Mouse (Mus musculus): Measurements from ENCODE around the gene Sfrp5. TPM values are rescaled to one million over a fixed set of nuclear protein-coding genes. Genes with fewer than 3 reads are reported as not detected.

The Sfrp5 gene
- polyA plus RNA-seq, 1 experiment from 2014 or later = 0.14 TPM

DNA sequence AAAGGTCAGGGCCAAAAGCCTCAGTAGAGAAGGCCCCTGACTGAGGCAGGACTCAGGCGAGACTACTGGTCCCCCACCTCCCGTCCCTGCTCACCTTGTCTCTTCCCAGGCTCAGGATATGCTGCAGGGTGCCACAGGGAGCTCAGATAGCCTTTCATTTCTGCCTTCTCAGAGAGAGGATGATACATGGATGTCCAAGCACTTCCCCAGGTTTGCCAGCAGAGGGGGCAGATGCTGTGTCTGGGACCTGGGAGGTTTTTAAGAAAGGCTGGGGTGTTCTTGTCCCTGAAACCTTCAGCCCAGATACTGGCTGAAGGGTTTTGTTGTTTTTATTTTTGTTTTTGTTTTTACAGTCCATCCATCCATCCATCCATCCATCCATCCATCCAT, 15.3 kb upstream of the Sfrp5 start:
- no peak overlapping the region for H3K27ac ChIP-seq
- H3K9me3 ChIP-seq = no peaks in the 10 kb centered on the region
- peaks cover 12% of the 10 kb centered on the region for H3K4me1 ChIP-seq
- no peak overlapping the region for H3K4me3 ChIP-seq
- no peak for DNase-seq (ENCODE audit: extremely low spot score, low spot score)
- H3K27me3 ChIP-seq (ENCODE audit: poor library complexity, severe bottlenecking) = peaks cover 4% of the 10 kb centered on the region; the same call in 1 of the 2 replicates
- WGBS = 17% methylated on average over 2 of the region's 2 CpGs
- H3K36me3 ChIP-seq (replicated peaks) = no peaks in the 10 kb centered on the region

DNA sequence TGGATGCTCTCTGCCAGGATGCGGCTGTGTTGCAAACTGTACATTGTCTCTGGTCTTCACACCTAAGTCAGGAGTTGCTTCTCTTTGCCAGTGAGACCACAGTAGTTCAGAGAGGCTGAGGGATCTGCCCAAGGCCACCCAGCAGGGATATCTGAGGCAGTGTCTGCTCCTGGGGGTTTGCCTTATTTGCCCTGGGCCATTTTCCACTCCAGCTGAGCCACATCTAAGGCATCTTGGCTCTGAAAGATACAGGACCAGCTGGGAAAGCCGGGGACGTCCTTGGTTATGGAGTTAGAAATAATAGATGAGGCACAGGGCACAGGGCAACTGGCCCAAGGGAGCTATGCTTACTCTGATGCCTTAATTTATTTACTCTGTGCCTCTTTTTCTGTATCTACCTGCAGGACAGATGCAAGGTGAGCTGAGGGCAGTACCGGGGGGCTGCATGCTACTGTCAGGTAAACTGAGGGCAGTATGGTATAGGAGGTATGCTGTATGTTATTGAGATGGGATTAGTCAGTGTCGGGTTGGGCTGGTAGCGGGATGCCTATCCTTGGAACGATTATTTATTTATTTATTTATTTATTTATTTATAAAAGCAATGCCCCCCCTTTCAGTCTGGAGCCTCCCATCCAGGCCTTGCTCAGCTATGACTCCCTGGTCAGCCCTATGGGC, 14.8 kb upstream of the Sfrp5 start:
- 82% methylated on average over 7 of the region's 7 CpGs for WGBS
- Histone ChIP-seq H3K9me3 (no peaks in the 10 kb centered on the region), H3K4me3 (no peak overlapping the region), H3K4me1 (peaks cover 15% of the 10 kb centered on the region), H3K27me3 (ENCODE audit: poor library complexity, severe bottlenecking) (peaks cover 4% of the 10 kb centered on the region; the same call in 1 of the 2 replicates), H3K27ac (no peak overlapping the region), H3K36me3 (replicated peaks) (no peaks in the 10 kb centered on the region)
- no peak for DNase-seq (ENCODE audit: extremely low spot score, low spot score)

GRCm38 (mm10) chr19:42214601-42215000, 12.5 kb upstream of the Sfrp5 start:
- H3K4me3 ChIP-seq = no peak overlapping the region
- DNase-seq (ENCODE audit: extremely low spot score, low spot score) = no peak
- H3K9me3 ChIP-seq = no peaks in the 10 kb centered on the region
- no peak overlapping the region for H3K27ac ChIP-seq
- H3K36me3 ChIP-seq (replicated peaks) = no peaks in the 10 kb centered on the region
- peaks cover 32% of the 10 kb centered on the region for H3K4me1 ChIP-seq
- 82% methylated on average over 2 of the region's 2 CpGs for WGBS
- peaks cover 4% of the 10 kb centered on the region; the same call in 1 of the 2 replicates for H3K27me3 ChIP-seq (ENCODE audit: poor library complexity, severe bottlenecking)

DNA sequence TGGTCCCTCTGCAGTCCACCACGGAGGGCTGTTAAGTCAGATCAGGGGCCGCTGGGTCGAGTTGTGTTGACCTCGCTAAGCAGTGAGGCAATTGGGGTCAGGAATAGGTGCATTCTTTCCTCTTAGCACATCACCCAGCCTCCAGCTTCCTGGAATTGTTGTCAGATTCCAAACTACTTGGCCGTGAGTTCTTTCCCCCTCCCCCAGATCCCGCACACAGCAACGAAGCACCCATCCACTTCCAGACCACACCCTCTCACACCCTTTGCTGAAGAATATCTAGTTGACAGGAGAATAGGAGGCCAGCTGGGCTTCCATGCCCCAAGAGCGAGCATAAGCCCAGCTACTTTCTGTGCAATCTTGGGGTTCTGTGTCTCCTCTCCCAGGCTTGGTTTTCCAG, 9.9 kb upstream of the Sfrp5 start:
- H3K27ac ChIP-seq = no peak overlapping the region
- WGBS = 58% methylated on average over 8 of the region's 8 CpGs
- no peak for DNase-seq (ENCODE audit: extremely low spot score, low spot score)
- H3K9me3 ChIP-seq = no peaks in the 10 kb centered on the region
- no peak overlapping the region for H3K4me3 ChIP-seq
- H3K36me3 ChIP-seq (replicated peaks) = no peaks in the 10 kb centered on the region
- peaks cover 35% of the 10 kb centered on the region for H3K4me1 ChIP-seq
- peaks cover 4% of the 10 kb centered on the region; the same call in 1 of the 2 replicates for H3K27me3 ChIP-seq (ENCODE audit: poor library complexity, severe bottlenecking)

GRCm38 (mm10) chr19:42209976-42210375, 7.9 kb upstream of the Sfrp5 start:
- H3K4me1 ChIP-seq = peaks cover 31% of the 10 kb centered on the region
- H3K4me3 ChIP-seq = no peak overlapping the region
- DNase-seq (ENCODE audit: extremely low spot score, low spot score) = no peak
- peaks cover 6% of the 10 kb centered on the region; the same call in 1 of the 2 replicates for H3K27me3 ChIP-seq (ENCODE audit: poor library complexity, severe bottlenecking)
- no peaks in the 10 kb centered on the region for H3K9me3 ChIP-seq
- no peaks in the 10 kb centered on the region for H3K36me3 ChIP-seq (replicated peaks)
- 69% methylated on average over 6 of the region's 6 CpGs for WGBS
- no peak overlapping the region for H3K27ac ChIP-seq

DNA sequence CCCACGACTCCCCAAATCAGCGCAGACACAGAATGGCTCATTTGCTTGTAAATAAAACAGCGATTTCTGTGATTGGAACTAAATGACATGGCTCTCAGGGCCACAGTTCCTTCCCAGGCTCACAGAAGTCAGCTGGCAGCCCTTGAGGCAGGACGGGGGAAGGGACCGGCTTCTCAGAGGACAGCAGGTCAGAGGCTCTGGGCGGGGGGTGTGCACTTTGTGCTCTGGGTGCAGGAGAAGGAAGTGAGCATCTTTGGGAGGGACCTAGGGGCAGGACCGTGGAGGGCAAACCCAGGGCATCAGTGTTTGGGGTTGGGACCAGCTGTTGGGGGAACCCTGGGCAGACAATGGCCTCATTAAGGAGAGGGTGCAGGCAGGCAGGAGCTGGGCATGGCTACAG, 7.4 kb upstream of the Sfrp5 start:
- WGBS = 60% methylated on average over 7 of the region's 7 CpGs
- Histone ChIP-seq H3K27ac (no peak overlapping the region), H3K9me3 (no peaks in the 10 kb centered on the region), H3K36me3 (replicated peaks) (no peaks in the 10 kb centered on the region), H3K27me3 (ENCODE audit: poor library complexity, severe bottlenecking) (peaks cover 9% of the 10 kb centered on the region), H3K4me3 (no peak overlapping the region), H3K4me1 (peaks cover 31% of the 10 kb centered on the region)
- no peak for DNase-seq (ENCODE audit: extremely low spot score, low spot score)

DNA sequence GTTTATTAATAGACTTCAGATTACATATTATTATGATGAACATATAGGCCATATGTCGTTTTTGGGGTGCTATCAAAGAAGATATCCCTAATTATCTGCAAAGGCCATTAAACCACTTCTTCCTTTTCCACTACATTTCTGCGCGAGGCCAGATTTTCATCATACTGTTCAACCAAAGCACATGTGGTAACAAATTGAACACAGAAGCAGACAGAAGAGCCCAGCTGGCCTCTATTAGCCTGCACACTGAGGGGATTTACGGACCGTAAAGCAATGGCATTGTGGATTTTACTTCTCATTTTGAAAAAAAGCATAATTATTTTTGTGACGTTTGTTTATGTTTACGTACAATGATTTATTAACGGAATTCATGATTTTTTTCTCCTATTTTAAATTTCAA, 3.1 kb upstream of the Sfrp5 start:
- Histone ChIP-seq H3K27ac (no peak overlapping the region), H3K4me3 (no peak overlapping the region), H3K4me1 (peaks cover 29% of the 10 kb centered on the region), H3K9me3 (no peaks in the 10 kb centered on the region), H3K27me3 (ENCODE audit: poor library complexity, severe bottlenecking) (peaks cover 52% of the 10 kb centered on the region), H3K36me3 (replicated peaks) (no peaks in the 10 kb centered on the region)
- WGBS = 72% methylated on average over 8 of the region's 8 CpGs
- DNase-seq (ENCODE audit: extremely low spot score, low spot score) = no peak

DNA sequence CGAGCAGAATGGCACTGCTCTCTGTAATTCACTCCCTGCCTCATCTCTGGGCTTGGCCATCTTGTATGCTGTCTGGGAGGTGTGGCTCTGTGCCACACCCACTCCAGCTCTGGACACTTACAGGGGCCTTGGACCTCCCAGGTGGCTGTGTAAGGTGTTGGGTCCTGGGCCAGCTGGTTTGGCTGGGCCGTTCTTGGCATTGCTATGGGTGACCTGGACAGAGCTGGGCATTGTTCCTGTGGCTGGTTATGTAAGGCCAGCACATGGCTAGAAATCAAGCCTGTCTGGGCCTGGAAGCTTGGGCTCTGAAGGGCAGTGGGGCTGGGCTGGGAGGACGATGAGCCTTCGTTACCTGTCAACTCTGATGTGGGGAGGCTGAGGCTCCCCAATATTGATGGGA, 2.3 kb upstream of the Sfrp5 start:
- Histone ChIP-seq H3K4me3 (no peak overlapping the region), H3K27me3 (ENCODE audit: poor library complexity, severe bottlenecking) (peaks cover 61% of the 10 kb centered on the region), H3K36me3 (replicated peaks) (no peaks in the 10 kb centered on the region), H3K9me3 (no peaks in the 10 kb centered on the region), H3K4me1 (peaks cover 24% of the 10 kb centered on the region), H3K27ac (no peak overlapping the region)
- DNase-seq (ENCODE audit: extremely low spot score, low spot score) = no peak
- 86% methylated on average over 4 of the region's 4 CpGs for WGBS

DNA sequence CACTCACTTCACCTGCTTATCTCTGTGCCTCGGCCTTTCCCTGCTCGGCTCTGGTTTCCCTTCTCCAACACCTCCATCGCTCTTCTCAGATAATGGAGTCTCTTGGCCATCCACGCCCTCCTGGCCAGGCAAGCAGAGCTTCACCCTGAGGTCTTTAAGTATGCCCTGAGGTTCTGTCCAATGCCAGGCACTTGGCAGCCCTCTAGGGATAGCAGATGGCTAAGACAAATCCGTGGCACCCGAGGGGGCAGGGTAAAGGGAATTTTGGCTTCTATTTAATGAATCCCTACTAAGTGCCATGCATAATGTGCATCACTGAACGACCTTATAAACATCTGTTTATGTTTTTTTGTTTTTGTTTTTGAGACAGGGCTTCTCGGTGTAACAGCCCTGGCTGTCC, 415 bp upstream of the Sfrp5 start:
- Histone ChIP-seq H3K27ac (no peak overlapping the region), H3K36me3 (replicated peaks) (no peaks in the 10 kb centered on the region), H3K27me3 (ENCODE audit: poor library complexity, severe bottlenecking) (peaks cover 77% of the 10 kb centered on the region), H3K4me1 (peaks cover 29% of the 10 kb centered on the region), H3K9me3 (no peaks in the 10 kb centered on the region), H3K4me3 (peak overlapping the region; percentile 39; the same call in 1 of the 2 replicates)
- no peak for DNase-seq (ENCODE audit: extremely low spot score, low spot score)
- 42% methylated on average over 8 of the region's 8 CpGs for WGBS

DNA sequence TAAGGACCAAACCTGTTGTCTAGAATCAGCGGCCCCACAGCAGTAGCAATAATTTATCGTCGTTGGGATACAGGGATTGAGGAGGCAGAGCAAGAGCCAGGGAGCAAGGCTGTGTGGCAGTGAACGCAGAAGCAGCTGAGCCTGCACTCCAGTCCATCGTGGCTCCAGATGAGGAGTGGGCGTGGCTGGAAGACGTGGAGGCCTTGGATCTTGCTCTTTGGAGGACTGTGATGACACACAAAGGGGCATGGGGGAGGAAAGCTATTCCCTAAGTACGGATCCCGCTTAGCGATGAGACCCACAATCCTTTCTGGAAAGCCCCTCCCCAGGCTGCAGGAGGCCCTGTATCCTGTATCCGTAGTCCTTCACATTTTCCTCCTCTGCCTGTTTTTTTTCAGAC, 4.0 kb downstream of the Sfrp5 start:
- no peak for DNase-seq (ENCODE audit: extremely low spot score, low spot score)
- Histone ChIP-seq H3K27ac (no peak overlapping the region), H3K4me1 (peaks cover 34% of the 10 kb centered on the region), H3K4me3 (no peak overlapping the region), H3K9me3 (no peaks in the 10 kb centered on the region), H3K27me3 (ENCODE audit: poor library complexity, severe bottlenecking) (peaks cover 57% of the 10 kb centered on the region), H3K36me3 (replicated peaks) (no peaks in the 10 kb centered on the region)
- WGBS = 59% methylated on average over 11 of the region's 11 CpGs

- WGBS = 74% methylated on average over 4 of the region's 4 CpGs
- peaks cover 48% of the 10 kb centered on the region for H3K27me3 ChIP-seq (ENCODE audit: poor library complexity, severe bottlenecking)
Measured at GRCm38 (mm10) chr19:42197066-42197465, 5.0 kb downstream of the Sfrp5 start.

GRCm38 (mm10) chr19:42196378-42196777, 5.7 kb downstream of the Sfrp5 start:
- 80% methylated on average over 4 of the region's 4 CpGs for WGBS

More at GRCm38 (mm10) chr19:42197066-42197465, 5.0 kb downstream of the Sfrp5 start:
- Histone ChIP-seq H3K9me3 (no peaks in the 10 kb centered on the region), H3K36me3 (replicated peaks) (peaks cover 5% of the 10 kb centered on the region), H3K27ac (no peak overlapping the region), H3K4me3 (no peak overlapping the region), H3K4me1 (peaks cover 32% of the 10 kb centered on the region)
- DNase-seq (ENCODE audit: extremely low spot score, low spot score) = no peak

DNA sequence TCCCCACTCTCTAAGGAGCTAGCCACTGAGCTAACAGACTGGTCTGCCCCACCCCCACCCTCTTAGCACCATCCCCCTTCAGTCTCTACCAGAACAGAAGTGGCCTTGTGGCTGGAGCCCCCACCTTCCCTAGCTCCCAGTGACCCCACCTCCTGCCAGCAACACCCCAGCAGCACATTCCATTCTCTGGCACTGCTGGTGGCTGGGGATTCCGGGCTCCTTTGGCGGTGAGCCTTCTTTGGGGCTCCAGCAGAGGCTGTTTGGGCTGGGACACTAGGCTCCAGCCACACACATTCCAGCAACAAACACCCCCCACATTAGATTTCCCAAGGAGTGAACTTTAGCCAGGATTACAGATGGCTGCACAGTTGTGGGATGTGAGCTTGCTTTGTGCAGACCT, 8.7 kb downstream of the Sfrp5 start:
- Histone ChIP-seq H3K4me1 (peaks cover 9% of the 10 kb centered on the region), H3K27me3 (ENCODE audit: poor library complexity, severe bottlenecking) (peaks cover 10% of the 10 kb centered on the region), H3K4me3 (no peak overlapping the region), H3K9me3 (no peaks in the 10 kb centered on the region), H3K27ac (no peak overlapping the region), H3K36me3 (replicated peaks) (peaks cover 32% of the 10 kb centered on the region)
- no peak for DNase-seq (ENCODE audit: extremely low spot score, low spot score)
- WGBS = 57% methylated on average over 2 of the region's 2 CpGs

More at GRCm38 (mm10) chr19:42196378-42196777, 5.7 kb downstream of the Sfrp5 start:
- Histone ChIP-seq H3K4me3 (no peak overlapping the region), H3K27ac (no peak overlapping the region), H3K27me3 (ENCODE audit: poor library complexity, severe bottlenecking) (peaks cover 41% of the 10 kb centered on the region), H3K36me3 (replicated peaks) (peaks cover 12% of the 10 kb centered on the region), H3K4me1 (peaks cover 25% of the 10 kb centered on the region), H3K9me3 (no peaks in the 10 kb centered on the region)
- no peak for DNase-seq (ENCODE audit: extremely low spot score, low spot score)

All from forebrain, embryonic 10.5 days (tissue).